Mouse (Mus musculus) thymus, postnatal 0 days (tissue): ENCODE measurements around the gene Pianp. TPM values are rescaled to one million over a fixed set of nuclear protein-coding genes. Genes with fewer than 3 reads are reported as not detected.

Experiments
- DNase-seq: peaks from one replicate; pipeline ENCODE4 v3.0.0-alpha.2; 2015; ENCODE audit warnings: low spot score
- polyA plus RNA-seq: library from polyadenylated mRNA; unstranded; fragments of >200 nt; fragmentation: Nextera tagmentation; extraction: Ambion mirVana; gene quantifications from 2 replicates; pipeline ENCODE4 v1.2.1, GENCODE M21; 2015

Gene Pianp
- 0.50 and 0.55 TPM in 2 replicates for polyA plus RNA-seq

DNA sequence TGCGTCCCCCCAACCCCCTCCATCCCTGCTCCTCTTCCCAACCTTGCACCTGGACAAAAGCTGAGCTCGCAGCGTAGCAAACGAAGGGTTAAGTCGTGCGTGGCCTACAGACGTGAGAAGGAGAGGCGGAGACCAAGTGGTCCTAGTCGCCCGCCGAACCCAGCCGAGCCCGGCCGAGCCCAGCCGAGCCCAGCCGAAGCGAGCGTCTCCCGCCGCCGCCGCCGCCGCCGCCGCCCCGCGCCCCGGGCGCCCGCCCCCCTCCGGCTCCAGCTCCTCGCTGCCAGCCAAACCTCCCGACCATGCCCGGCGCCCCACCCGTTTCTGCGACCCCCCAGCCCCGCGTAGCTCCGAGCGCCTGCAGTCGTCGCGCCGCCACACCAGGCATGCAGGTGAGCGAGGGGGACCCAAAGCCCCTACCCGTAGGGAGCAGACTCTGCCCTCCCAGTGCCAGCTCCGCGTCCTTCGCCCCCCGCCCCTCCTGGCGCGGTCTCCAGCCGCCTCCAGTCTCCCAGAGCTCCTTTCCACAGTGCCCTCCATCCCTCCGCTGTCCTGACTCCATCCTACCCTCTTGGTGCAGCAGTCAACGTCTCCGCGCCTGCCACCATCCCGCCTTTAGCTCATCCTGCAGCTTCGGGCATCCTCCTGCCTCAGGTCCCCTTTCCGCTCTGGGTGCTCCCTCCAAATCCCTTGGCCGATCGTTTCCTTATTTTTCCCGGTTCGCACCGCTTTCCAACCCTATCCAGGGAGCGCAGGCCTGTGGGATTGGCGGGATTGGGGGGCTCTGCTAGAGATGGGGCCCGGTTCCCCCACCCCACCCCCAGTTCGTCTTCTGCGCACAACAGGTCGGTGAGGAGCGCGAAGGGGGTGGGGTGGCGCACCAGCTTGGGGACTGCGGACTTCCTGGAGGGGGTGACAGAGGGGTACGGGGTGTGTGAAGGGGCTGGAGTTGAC lies at the start of gene Pianp:
TSS of gene Pianp (plus strand) at position 144 of the 951 bp plus-strand sequence.
- DNase-seq = peak; percentile 71

DNA sequence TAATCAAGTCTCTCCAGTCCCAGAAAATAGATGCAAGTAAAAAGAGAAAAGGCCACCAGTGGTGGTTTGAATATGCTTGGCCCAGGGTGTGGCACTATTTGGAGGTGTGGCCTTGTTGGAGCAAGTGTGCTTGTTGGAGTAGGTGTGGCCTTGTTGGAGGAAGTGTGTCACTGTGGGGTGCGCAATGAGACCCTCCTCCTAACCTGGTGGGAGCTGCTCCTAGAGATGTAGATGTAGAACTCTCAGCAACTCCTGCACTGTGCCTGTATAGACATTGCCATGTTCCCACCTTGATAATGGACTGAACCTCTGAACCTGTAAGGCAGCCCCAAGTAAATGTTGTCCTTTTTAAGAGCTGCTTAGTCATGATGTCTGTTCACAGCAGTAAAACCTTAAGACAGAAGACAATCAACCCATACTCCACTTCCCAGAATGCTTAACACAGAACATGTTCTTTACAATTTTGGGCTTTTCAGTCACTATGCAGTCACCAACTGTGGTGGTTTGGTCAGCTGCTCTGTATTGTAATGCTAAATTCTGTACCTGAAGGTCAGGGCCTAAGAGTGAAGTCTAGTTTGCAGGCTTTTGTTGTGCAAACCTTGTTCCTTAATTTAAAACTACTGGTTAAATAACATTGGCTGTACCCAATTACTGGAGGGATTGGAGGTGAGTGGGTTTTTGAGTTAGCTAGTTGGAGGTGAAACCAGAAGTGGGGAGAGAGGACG lies 42.3 kb upstream of the Pianp start:
- DNase-seq = no peak

DNA sequence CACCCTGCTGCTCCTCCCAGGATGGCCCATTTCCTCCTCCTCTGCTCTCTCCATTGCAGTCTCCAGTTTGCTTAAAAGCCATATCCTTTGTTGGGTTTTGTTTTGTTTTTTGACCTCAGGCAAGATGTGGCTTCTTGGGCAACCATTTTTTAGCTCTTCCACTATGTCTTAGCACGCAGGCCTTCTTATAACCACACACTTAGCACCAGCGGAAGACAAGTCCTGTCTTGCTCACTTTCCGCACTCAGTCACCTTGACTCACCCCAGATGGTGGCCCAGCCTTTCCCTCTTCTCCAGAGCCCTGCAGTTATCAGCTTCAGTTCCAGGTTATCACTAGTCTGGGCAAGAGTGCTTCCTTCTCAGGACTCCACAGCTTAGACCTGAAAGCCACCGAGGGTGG lies 41.3 kb upstream of the Pianp start:
- no peak for DNase-seq

DNA sequence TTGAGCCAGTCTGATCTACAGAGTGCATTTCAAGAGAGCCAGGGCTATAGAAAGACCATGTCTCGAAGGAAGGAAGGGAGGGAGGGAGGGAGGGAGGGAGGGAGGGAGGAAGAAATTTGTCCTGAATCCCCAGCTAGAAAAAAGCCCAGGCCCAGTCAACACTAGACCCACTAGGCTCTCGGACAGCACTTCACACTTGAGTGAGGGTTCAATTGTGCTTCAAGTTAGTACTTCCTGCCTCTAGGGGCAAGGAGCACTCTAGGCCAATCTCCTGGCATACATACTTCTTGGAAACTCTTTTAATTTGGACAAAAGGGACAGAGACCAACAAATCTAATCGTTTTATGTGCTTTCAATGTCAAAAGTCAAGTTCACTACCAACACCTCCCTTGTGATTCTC lies 38.4 kb upstream of the Pianp start:
- DNase-seq = no peak

DNA sequence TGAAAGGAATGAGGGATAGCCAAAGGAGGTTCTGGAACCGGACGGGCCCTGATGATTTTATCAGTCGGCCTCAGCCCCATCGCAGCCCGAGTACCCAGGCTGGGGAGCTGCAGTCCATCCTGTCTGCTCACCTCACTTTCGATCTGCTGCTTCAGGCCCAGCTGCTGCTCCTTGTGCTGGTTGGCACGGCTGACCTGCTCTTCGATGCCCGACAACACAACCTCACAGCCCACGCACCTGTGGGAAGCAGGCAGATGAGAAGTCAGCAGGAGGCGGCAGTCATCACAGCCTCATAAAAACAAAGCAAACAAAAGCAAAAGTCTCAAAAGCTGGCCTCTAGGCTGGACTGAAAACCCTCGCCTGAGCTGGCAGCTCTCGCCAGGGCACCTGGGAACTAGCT lies 36.5 kb upstream of the Pianp start:
- DNase-seq = no peak

DNA sequence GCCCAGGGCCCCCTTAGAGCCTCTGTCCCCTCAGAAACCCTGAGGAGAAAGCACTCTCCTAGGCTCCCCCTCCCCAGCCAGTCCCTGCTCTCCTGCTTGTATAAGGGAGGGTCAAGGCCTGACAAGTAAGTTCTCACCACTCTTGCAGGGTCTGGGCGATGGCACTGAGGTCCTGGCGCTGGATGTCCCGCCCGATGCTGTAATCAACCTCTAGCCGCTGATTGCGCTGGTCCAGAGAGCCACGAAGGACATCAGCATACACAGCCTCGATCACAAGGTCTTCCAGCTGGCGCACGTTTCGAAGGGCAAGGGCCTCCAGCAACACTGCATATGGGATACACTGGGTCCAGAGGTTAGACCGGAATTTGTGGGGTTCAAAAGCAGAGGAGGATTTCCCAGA lies 35.5 kb upstream of the Pianp start:
- no peak for DNase-seq

DNA sequence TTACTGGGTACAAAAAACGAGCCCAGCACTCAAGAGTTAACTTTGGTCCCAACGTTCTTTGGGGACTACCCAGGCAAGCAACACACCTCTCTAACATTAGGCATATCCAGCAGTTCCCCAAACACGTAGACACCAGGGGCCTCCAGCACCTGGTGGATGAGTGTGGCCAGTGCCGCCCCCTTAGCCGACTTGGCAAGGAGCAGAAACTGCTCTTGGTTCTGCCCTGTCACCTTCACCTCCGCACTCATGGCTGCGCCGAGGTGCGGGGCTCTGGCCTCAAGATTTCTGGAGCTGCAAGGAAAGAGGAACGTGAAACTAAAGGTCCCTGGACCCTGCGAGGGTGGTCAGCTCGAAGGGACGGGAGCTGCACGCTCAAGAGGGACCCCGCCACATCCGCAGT lies 31.9 kb upstream of the Pianp start:
- peak; percentile 4 for DNase-seq

DNA sequence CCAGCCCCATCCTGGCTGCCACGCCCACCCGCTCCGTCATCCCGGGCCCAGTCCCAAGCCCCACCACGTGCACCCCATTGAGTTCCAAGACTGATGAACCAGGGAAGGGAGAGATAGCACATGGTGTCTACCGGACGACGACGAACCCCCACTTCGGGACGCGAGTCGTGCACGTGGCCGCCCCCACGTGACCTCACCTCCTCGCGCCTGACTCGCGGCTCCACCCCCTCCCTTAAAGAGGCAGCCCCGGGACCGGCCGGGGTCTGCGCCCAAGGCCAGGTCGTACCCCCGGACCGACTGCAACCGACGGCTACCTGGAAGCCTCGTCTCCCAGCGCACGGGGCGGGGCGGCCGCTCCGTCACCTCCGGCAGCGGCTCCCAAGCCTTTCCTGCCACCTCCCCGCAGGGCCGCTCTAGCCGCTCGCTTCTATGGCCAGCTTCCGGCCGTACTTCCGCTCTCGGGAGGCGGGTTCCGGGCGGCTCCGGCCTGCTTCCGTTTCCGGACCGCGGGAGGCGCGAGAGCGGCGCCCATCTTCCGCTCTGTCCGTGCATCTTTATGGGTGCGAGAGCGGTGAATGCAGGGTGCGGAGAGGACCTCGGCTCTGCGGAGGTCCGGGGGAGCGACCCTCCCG lies 31.3 kb upstream of the Pianp start, which contains the start of gene Cops7a:
TSS of gene Cops7a (minus strand) at position 451 of the 632 bp plus-strand sequence.
- DNase-seq = peak; percentile 96

DNA sequence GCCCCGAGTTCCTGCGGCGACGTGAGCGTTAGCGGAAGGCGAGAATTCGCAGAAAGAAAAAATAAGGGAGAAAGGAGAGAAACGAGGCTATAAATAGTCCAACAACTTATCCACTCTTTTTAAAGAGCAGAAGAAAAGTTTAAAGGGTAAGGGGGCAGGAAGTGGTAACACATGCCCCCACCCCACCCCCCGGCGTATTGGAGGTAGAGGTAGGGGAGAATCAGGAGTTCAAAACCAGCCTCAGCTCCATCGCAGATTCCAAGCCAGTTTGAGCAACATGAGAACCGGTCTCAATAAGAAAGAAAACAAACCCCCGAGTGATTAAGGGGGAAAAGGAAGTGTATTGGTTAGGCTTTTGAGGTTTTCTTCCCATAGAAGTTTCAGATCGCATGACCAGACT lies 30.7 kb upstream of the Pianp start:
- peak; percentile 49 for DNase-seq

DNA sequence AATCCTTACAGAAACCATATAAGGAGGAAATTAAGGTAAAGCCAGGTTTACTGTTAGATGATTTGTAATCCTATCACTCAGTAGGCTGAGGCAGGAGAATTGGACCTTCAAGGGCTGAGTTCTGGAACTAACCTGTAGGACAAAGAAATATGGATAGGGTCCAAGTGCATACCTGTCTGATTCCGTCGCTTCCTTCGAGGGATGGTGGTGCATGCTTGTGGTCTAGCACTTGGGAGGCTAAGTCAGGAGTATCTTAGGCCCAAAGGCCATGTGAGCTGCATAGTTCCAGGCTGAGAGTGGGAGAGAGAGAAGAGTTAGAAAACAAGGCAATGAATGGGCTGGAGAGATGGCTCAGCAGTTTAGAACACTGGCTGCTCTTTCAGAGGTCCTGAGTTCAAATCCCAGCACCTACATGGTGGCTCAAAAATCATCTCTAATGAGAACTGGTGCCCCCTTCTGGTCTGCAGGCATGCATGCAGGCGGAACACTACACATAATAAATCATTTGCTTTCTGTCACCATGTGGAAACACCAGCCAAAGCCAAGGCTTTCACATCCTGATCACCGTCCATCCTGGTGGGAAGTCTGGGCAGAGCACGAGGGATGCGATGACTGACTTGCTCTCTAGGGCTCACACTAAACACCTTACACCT lies 29.9 kb upstream of the Pianp start:
- peak; percentile 24 for DNase-seq

DNA sequence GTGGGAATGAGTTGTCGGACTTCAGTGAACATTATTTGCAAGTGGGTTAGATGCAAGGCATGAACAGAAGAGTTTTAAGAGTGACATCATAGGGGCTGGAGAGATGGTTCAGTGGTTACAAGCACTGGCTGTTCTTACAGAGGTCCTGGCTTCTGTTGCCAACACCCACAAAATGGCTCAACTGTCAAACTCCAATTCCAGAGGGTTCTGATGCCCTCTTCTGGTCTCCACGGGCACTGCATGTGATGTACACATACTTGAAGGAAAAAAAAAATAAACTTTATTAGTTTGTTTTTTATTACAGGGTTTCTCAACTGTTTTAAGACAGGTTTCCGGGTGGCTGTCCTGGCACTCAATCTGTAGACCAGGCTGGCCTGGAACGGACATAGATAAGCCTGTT lies 28.7 kb upstream of the Pianp start:
- DNase-seq = peak; percentile 49

DNA sequence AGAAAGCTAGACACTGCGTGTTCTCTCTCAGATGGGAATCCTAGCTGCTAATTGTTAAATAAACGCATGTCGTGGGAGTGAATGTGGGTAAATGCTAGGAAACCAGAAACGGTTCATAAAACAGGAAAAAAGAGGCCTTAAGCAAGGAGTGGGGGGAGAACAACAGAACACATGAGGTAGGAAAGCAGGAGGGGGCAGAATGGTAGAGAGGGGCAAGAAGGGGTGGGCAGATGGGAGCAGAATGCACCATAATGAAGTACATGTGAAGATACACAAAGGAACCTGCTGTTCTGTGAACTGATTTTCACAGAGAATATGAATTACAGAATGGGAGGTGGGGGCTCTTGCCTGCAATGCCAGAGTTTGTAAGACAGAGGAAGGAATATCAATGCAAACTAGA lies 4.3 kb upstream of the Pianp start:
- no peak for DNase-seq

DNA sequence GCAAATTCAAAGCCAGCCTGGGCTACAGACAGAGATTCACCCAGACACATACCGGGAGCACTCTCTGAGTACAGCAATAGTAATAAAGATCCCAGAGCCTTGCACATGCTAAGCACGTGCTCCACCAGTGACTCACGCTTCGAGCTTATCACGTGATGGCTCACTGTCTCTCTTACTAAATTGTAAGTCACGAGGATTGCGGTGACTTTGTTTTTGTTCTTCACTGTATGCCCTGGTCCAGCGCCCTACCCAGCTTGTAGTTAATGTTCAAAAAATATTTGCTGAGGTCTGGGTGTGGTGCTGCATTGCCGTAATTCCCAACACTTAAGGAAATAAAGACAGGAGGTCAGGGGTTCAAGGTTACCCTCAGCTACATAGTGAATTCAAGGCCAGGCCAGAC lies 3.1 kb upstream of the Pianp start:
- DNase-seq = no peak

DNA sequence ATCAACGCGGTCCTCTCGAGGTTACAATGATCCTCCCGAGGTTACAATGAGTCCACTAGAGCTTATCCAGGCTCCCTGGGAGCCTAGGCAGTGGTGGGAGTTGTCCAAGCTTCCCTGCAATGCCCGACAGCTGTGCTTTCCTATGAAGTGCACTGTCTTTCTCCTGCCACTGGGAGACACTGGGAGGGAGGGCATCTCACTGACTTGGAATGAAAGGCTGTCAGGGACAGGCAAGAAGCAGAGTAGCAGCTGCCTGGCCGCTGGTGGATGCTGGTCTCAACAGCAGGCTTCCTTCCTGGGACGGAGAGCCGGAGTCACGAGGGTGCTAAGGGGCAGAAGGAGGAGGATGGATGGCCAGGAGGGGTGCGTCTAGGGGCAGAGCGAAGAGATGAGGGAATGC lies 2.6 kb upstream of the Pianp start:
- no peak for DNase-seq

DNA sequence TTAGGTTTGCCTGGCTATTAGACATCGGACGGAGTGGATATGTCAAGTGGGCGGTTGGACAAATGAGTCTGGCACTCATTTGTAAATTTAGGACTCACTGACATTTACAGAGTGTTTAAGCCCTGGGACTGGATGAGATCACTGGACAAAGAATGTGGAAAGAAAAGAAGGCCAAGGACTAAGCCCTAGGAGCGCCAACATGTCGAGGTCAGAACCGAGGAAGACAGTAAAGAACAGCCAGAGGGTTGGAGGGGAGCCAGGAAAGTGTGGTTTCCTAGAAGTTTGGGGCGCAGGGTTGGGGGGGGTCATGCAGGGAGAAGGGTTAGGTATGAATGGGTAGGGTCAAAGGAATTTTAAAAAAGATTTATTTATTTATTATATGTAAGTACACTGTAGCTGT lies 1.2 kb upstream of the Pianp start:
- DNase-seq = no peak

DNA sequence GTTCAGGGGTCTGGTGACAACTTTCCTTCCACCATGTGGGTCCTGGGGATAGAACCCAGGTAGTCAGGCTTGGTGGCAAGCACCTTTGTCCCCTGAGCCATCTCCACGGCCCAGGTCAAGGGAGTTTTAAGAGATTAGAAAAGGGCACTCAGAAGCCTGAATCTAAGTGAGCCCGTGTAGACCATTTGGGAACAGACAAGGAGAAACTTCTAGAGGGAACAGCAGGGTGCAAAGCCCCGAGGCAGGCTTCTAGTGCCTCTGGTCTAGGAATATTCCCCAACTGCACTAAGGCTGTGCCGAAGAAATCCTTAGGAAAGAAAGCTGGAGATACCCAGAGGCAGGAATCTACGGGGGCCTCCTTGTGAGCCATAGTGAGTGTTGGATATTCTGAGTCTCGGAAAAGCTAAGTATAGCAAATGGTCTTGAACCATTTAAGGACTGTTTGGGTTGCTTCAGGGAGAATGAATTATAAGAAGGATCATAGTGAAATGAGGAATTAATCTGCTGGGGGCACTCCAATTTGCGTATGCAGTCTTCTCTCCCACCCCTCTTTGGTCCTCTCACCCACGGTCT lies 577 bp upstream of the Pianp start:
- DNase-seq = no peak

DNA sequence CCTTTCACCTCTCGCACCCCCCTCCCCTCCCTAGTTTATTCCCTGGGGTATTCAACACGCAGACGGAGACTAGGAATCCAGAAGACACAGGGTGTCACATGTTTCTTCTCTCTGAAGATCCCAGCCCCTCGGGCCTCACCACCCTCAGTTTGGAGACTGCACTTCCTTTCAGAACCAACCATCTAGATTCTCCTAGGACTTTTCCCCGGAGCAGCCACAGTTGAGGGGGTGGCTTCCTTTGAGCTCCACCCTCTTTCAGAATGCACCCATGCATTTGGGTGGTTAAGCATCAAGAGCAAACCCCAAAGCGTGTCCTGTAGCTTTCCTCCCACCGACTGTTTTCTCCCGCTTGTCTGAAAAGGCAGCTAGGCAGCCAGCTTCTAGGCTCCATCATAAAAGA lies 1.6 kb downstream of the Pianp start:
- no peak for DNase-seq

DNA sequence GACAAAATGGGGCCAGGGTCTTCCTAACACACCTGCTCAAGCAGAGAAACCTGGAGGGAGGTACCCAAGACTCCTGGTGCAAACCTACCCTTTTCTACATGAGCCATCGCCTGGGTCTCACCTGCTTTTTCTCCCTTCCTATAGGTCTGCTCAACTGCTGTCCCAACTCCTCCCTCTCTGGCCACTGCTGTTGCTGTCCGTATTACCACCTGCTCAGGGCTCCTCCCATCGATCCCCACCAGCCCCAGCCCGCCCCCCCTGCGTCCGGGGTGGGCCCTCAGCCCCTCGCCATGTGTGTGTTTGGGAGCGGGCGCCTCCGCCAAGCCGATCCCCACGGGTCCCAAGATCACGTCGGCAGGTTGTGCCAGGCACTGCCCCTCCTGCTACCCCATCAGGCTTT lies 2.6 kb downstream of the Pianp start:
- DNase-seq = no peak

DNA sequence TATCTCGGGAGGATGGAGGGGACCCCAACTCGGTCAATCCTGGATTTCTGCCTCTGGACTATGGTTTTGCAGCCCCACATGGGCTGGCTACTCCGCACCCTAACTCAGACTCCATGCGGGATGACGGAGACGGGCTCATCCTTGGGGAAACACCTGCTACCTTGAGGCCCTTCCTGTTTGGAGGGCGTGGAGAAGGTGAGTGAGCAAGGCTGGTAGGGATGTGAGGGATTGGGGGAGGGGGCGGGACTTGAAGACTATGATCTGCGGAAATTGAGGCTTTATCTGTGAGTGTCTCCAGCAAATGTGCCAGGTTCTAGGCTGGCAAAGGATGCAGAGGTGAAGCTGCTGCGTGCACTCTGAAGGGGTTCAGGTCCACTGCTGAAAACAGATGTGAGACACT lies 3.1 kb downstream of the Pianp start:
- DNase-seq = no peak

DNA sequence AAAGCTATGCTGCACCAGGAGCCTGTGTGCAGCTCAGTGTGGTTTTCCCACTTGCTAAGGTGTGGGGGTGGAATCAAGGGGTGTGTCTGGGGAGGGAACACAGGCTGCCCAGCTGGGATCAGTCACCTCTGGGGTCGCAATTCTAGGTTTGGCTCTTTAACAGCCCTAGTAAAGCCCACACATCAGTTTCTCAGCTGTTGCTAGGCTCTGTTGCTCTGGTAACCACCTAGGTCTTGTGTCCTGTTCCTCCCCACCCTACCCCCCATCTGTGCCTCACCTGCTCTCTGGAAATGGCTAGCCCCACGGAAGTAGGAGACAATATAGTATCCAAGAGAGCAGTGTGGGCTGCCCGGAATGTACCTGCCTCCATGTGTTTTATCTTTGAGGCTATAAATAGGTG lies 7.2 kb downstream of the Pianp start:
- DNase-seq = no peak

DNA sequence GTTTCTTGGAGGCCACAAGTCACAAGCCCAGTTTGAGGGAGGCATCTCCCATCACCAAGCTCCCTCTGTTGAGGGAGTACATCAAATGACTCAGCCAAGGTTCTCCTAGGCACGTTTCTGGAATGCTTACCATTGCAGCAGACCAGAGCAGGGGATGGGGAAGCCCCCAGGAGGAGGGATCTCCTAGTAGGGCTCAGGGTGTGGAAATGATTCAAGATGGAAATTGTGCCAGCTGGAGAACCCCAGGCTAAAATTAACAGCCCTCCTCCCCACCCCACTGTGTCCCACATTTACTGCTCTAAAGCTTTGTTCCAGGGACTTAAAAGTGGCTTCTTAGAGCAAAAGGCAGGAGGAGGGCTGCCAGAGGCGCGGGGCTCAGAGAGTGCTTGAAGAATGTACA lies 8.6 kb downstream of the Pianp start:
- DNase-seq = no peak
